Comparison of ENCODE assay signal across 8 mouse cellular contexts in genomic region chr1:191352786-191353488, GRCm38 (mm10). TPM values are rescaled to one million over a fixed set of nuclear protein-coding genes. Genes with fewer than 3 reads are reported as not detected.
DNase-seq lines count a peak whose midpoint lies in the region; ATAC-seq and TF ChIP-seq lines count a peak whose summit lies in the region.

No protein-coding gene starts in this region.

- TF ChIP-seq EP300 in heart, adult 2 months (IDR thresholded peaks at IDR 0.05; ENCODE audit: insufficient read depth, low read depth, low read length): no peak
- TF ChIP-seq EP300 in lung, postnatal 0 days (IDR thresholded peaks at IDR 0.05): no peak

- intact Hi-C loops in heart, adult 2 months (cut with DNase I): loop anchor here (5.0 kb wide), 3 partner anchors 39 to 209 kb away; no protein-coding TSS in a partner anchor
- intact Hi-C loops in heart, postnatal 25 days (cut with DNase I): loop anchor here (5.0 kb wide), 1 partner anchor 41 kb away; no protein-coding TSS in a partner anchor

- H3K27me3 ChIP-seq in heart, adult 2 months (ENCODE audit: control insufficient read depth, insufficient read depth, low read length): no peaks in the 10 kb centered on the region
- H3K27me3 ChIP-seq in embryonic facial prominence, embryonic 11.5 days (ENCODE audit: control insufficient read depth, insufficient read depth, low read length): no peaks in the 10 kb centered on the region
- H3K27me3 ChIP-seq in lung, postnatal 0 days (replicated peaks; ENCODE audit: insufficient read depth, low read length): no peaks in the 10 kb centered on the region

- no peaks in the 10 kb centered on the region for H3K9me3 ChIP-seq in embryonic facial prominence, embryonic 11.5 days (replicated peaks; ENCODE audit: control insufficient read depth, low read length)
- no peaks in the 10 kb centered on the region for H3K9me3 ChIP-seq in lung, postnatal 0 days (ENCODE audit: low read length)

- 53% methylated on average over 14 of the region's 14 CpGs for WGBS in heart, adult 2 months
- WGBS in embryonic facial prominence, embryonic 11.5 days: 61% methylated on average over 14 of the region's 14 CpGs
- WGBS in lung, postnatal 0 days: 60% methylated on average over 14 of the region's 14 CpGs

- H3K9ac ChIP-seq in heart, adult 2 months (ENCODE audit: low read depth, low read length): no peak overlapping the region
- no peak overlapping the region for H3K9ac ChIP-seq in embryonic facial prominence, embryonic 11.5 days (replicated peaks; ENCODE audit: low read length)
- no peak overlapping the region for H3K9ac ChIP-seq in lung, postnatal 0 days (replicated peaks; ENCODE audit: low read depth)

- ATAC-seq in embryonic facial prominence, embryonic 11.5 days (replicated peaks; ENCODE audit: insufficient number of reproducible peaks, low FRiP score, low TSS enrichment, low read depth): no peak
- ATAC-seq in lung, postnatal 0 days: no peak

- no peak overlapping the region for H3K4me2 ChIP-seq in embryonic facial prominence, embryonic 11.5 days (ENCODE audit: low read depth, low read length)
- H3K4me2 ChIP-seq in lung, postnatal 0 days (replicated peaks; ENCODE audit: low read depth, low read length): no peak overlapping the region

- peak; percentile 73 for TF ChIP-seq CTCF in heart, adult 2 months (IDR thresholded peaks at IDR 0.05)
- TF ChIP-seq CTCF in lung, postnatal 0 days (IDR thresholded peaks at IDR 0.05): peak; percentile 67

- TF ChIP-seq POLR2A in heart, adult 2 months (IDR thresholded peaks at IDR 0.05; ENCODE audit: insufficient read depth, low read depth, low read length): no peak

- DNase-seq in heart, adult 2 months: peak in 1 of 2 experiments; percentile 61
- DNase-seq in heart, postnatal 25 days (ENCODE audit: low spot score): no peak
- DNase-seq in 3T3-L1 (ENCODE audit: low read depth, low spot score) (peak; percentile 78), NIH3T3 (ENCODE audit: low read depth) (peak; percentile 87)
- DNase-seq in embryonic facial prominence, embryonic 11.5 days (ENCODE audit: low spot score): peak; percentile 84
- peak; percentile 72 for DNase-seq in induced T-regulatory cell, adult 2 months (ENCODE audit: low read depth)
- DNase-seq in lung, postnatal 0 days (ENCODE audit: low spot score): peak; percentile 83
- DNase-seq in thymus, postnatal 25 days: peak; percentile 30

- H3K4me1 ChIP-seq in heart, adult 2 months (ENCODE audit: control insufficient read depth, insufficient read depth, low read length): no peaks in the 10 kb centered on the region
- no peaks in the 10 kb centered on the region for H3K4me1 ChIP-seq in embryonic facial prominence, embryonic 11.5 days (ENCODE audit: control insufficient read depth, insufficient read depth, low read length)
- no peaks in the 10 kb centered on the region for H3K4me1 ChIP-seq in lung, postnatal 0 days (ENCODE audit: insufficient read depth, low read depth, low read length)

- no peak overlapping the region for H3K4me3 ChIP-seq in heart, adult 2 months
- no peak overlapping the region for H3K4me3 ChIP-seq in embryonic facial prominence, embryonic 11.5 days (ENCODE audit: low read depth, low read length)
- H3K4me3 ChIP-seq in lung, postnatal 0 days (ENCODE audit: low read depth, low read length): no peak overlapping the region

- no peaks in the 10 kb centered on the region for H3K79me2 ChIP-seq in heart, adult 2 months (replicated peaks; ENCODE audit: control insufficient read depth, insufficient read depth, low read length)

- H3K36me3 ChIP-seq in heart, adult 2 months (ENCODE audit: control insufficient read depth, insufficient read depth, low read length): peaks cover 5% of the 10 kb centered on the region
- H3K36me3 ChIP-seq in embryonic facial prominence, embryonic 11.5 days (replicated peaks; ENCODE audit: control insufficient read depth, insufficient read depth, low read depth, low read length): no peaks in the 10 kb centered on the region; the same call in 1 of the 2 replicates
- H3K36me3 ChIP-seq in lung, postnatal 0 days (ENCODE audit: insufficient read depth, low read length): peaks cover 27% of the 10 kb centered on the region

- no peak overlapping the region for H3K27ac ChIP-seq in heart, adult 2 months
- H3K27ac ChIP-seq in embryonic facial prominence, embryonic 11.5 days (replicated peaks; ENCODE audit: low read depth, low read length): no peak overlapping the region
- H3K27ac ChIP-seq in lung, postnatal 0 days (ENCODE audit: low read length): no peak overlapping the region

RNA-seq across cellular contexts. Expression of gene Tmem206, which starts 27.2 kb away (rescaled TPM):
- total RNA-seq in heart, adult 2 months (2021): 1 to 10 TPM; 3.3 to 3.6 TPM
- 3.9 and 6.0 TPM in 2 replicates for polyA plus RNA-seq in heart, adult 2 months (2012; rRNA removed)
- total RNA-seq in heart, postnatal 25 days (2021): 1 to 10 TPM; 3.5 to 4.1 TPM
- 29.6 and 30.8 TPM in 2 replicates for polyA plus RNA-seq in embryonic facial prominence, embryonic 11.5 days (2014; fragmentation: Nextera tagmentation; extraction: Ambion mirVana)
- polyA plus RNA-seq in lung, postnatal 0 days (2015; fragmentation: Nextera tagmentation; extraction: Ambion mirVana): 13.1 and 14.7 TPM in 2 replicates

RNA-seq across cellular contexts. Expression of gene Nenf, which starts 34.9 kb away (rescaled TPM):
- total RNA-seq in heart, adult 2 months (2021): 100 to 1,000 TPM in 1 of 2 experiments, 10 to 100 TPM in 1; 95.9 to 107 TPM
- 139 and 182 TPM in 2 replicates for polyA plus RNA-seq in heart, adult 2 months (2012; rRNA removed)
- 100 to 1,000 TPM in 1 of 2 experiments, 10 to 100 TPM in 1; 98.8 to 102 TPM for total RNA-seq in heart, postnatal 25 days (2021)
- 74.3 and 77.8 TPM in 2 replicates for polyA plus RNA-seq in embryonic facial prominence, embryonic 11.5 days (2014; fragmentation: Nextera tagmentation; extraction: Ambion mirVana)
- 149 and 177 TPM in 2 replicates for polyA plus RNA-seq in lung, postnatal 0 days (2015; fragmentation: Nextera tagmentation; extraction: Ambion mirVana)

RNA-seq across cellular contexts. Expression of gene Ppp2r5a, which starts 50.1 kb away (rescaled TPM):
- total RNA-seq in heart, adult 2 months (2021): 100 to 1,000 TPM; 105 to 110 TPM
- 53.7 and 79.2 TPM in 2 replicates for polyA plus RNA-seq in heart, adult 2 months (2012; rRNA removed)
- total RNA-seq in heart, postnatal 25 days (2021): 100 to 1,000 TPM; 103 to 110 TPM
- 18.8 and 24.8 TPM in 2 replicates for polyA plus RNA-seq in embryonic facial prominence, embryonic 11.5 days (2014; fragmentation: Nextera tagmentation; extraction: Ambion mirVana)
- 51.5 and 56.0 TPM in 2 replicates for polyA plus RNA-seq in lung, postnatal 0 days (2015; fragmentation: Nextera tagmentation; extraction: Ambion mirVana)
